Mouse (Mus musculus): ENCODE data around the gene Foxc1.

- TF ChIP-seq CTCF (IDR thresholded peaks at IDR 0.05; ENCODE audit: low read depth, low read length) (no peak), POLR2A (IDR thresholded peaks at IDR 0.05; ENCODE audit: extremely low read depth, insufficient read depth, low read length) (no peak)
Observed at GRCm38 (mm10) chr13:31760411-31760810, 46.0 kb upstream of the Foxc1 start.

All from liver, adult 2 months (tissue).